Mouse (Mus musculus): ENCODE data around the gene Gm13306.
"Not testable (repeated sequence)": the region's sequence is repeated elsewhere in the genome, so short reads cannot be mapped to it uniquely, and the experiment has no call there.

Gm13306 gene

GRCm38 (mm10) chr4:42153136-42153535 lies at the start of gene Gm13306:
Gene Gm13306 (plus strand): TSS chr4:42153436.
- TF ChIP-seq GATA4 (IDR thresholded peaks at IDR 0.05; ENCODE audit: insufficient replicate concordance, low read length) = not testable (repeated sequence)

GRCm38 (mm10) chr4:42114517-42114916 lies 38.7 kb upstream of the Gm13306 start, which contains the start of gene Gm13304:
Gene Gm13304 (plus strand): TSS chr4:42114817.
- not testable (repeated sequence) for TF ChIP-seq GATA4 (IDR thresholded peaks at IDR 0.05; ENCODE audit: insufficient replicate concordance, low read length)

- not testable (repeated sequence) for TF ChIP-seq GATA4 (IDR thresholded peaks at IDR 0.05; ENCODE audit: insufficient replicate concordance, low read length)
These were observed 15.3 kb downstream of the Gm13306 start, which contains the start of gene Gm13305 for GRCm38 (mm10) chr4:42168503-42168902. Gene Gm13305 (minus strand): TSS chr4:42168603.
